Comparison of ENCODE assay signal across 8 mouse cellular contexts in the genomic region with DNA sequence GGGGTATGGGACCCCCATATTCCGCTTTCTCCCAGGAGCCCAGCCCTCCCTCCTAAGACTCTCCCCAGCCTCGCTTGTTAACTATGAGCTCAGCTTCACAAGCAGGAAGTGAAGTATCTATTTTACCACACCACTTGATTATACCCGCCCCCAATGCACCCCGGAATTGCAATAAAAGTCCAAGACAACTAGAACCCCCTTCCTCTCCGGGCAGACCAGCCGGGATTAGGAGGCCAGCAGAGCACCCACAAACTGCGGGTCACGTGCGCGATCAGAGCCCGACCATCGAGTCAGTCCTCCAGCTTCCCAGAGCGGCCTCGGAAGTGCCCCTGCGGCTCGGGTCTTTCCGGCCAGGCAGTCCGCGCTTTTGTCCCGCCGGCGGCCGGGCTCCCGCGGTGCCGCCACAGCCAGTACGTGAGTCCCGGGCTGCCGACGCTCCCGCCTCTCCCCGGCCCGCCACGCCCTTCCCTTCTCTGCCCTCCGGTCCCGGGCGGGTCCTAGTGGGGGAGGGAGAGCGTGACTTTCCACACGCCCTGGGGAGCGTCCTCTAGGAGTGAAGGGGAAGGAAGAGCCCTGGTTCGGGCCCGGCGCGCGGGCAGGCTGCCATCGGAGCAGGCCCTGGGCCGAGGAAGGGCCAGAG. TPM values are rescaled to one million over a fixed set of nuclear protein-coding genes. Genes with fewer than 3 reads are reported as not detected.
DNase-seq lines count a peak whose midpoint lies in the region; ATAC-seq and TF ChIP-seq lines count a peak whose summit lies in the region.

A gene (plus strand): TSS at position 164 of the 640 bp plus-strand sequence.

- H3K27me3 ChIP-seq in hindbrain, postnatal 0 days (ENCODE audit: insufficient read depth, low read length), result no peaks in the 10 kb centered on the region

- ATAC-seq in hindbrain, postnatal 0 days, result peak; percentile 94
- ATAC-seq in megakaryocyte, adult 5-6 weeks (ENCODE audit: poor library complexity, severe bottlenecking), result peak; percentile 82

- peaks cover 11% of the 10 kb centered on the region for H3K4me1 ChIP-seq in hindbrain, postnatal 0 days (ENCODE audit: insufficient read depth, low read length)

- DNase-seq in T-cell, adult 2 months (ENCODE audit: low spot score), result peak; percentile 90
- DNase-seq in cerebellum, postnatal 36 days, result peak; percentile 95 to 97
- peak; percentile 95 for DNase-seq in gastrocnemius, adult 18-20 months (ENCODE audit: low spot score)
- DNase-seq in hindbrain, postnatal 0 days (ENCODE audit: low spot score), result peak; percentile 97
- DNase-seq in left cerebral cortex, adult 2 months (ENCODE audit: extremely low spot score in 1 of 2, low spot score in 2 of 2), result peak; percentile 92 to 95
- peak; percentile 94 to 96 for DNase-seq in right cerebral cortex, adult 2 months (ENCODE audit: low spot score in 2 of 2)
- peak; percentile 94 for DNase-seq in urinary bladder, postnatal 14 days (ENCODE audit: low spot score)

- no peak for TF ChIP-seq CTCF in hindbrain, postnatal 0 days (IDR thresholded peaks at IDR 0.05; ENCODE audit: low read depth)
- TF ChIP-seq CTCF in left cerebral cortex, adult 2 months (IDR thresholded peaks at IDR 0.05), result no peak

- peak within 1 kb of the TSS; percentile 92 for H3K4me3 ChIP-seq in hindbrain, postnatal 0 days (ENCODE audit: low read length)
- peak within 1 kb of the TSS; percentile 99 for H3K4me3 ChIP-seq in left cerebral cortex, adult 2 months

- no peaks in the 10 kb centered on the region for H3K36me3 ChIP-seq in hindbrain, postnatal 0 days (ENCODE audit: insufficient read depth, low read length)

- H3K9ac ChIP-seq in hindbrain, postnatal 0 days (replicated peaks; ENCODE audit: low read length), result peak within 1 kb of the TSS; percentile 97

- no peaks in the 10 kb centered on the region for H3K9me3 ChIP-seq in hindbrain, postnatal 0 days (ENCODE audit: low read length)

- intact Hi-C loops in left cerebral cortex, adult 2 months (cut with DNase I), result loop anchor here (1.0 to 5.0 kb wide), 3 partner anchors 40 to 386 kb away; a partner anchor contains a TSS

- peak within 1 kb of the TSS; percentile 88 for H3K4me2 ChIP-seq in hindbrain, postnatal 0 days (ENCODE audit: low read depth, low read length)

- under 1% methylated on average over 37 of the region's 47 CpGs for WGBS in hindbrain, postnatal 0 days

- H3K27ac ChIP-seq in hindbrain, postnatal 0 days, result peak within 1 kb of the TSS; percentile 97
- peak within 1 kb of the TSS; percentile 98 for H3K27ac ChIP-seq in left cerebral cortex, adult 2 months

RNA-seq across cellular contexts. Expression of the gene that starts here (rescaled TPM):
- total RNA-seq in gastrocnemius, adult 18-20 months (2021), result 10 to 100 TPM; 27.4 to 28.3 TPM
- total RNA-seq in hindbrain, postnatal 0 days (2014; rRNA removed), result 20.2 and 25.0 TPM in 2 replicates
- 25.7 and 25.8 TPM in 2 replicates for polyA plus RNA-seq in hindbrain, postnatal 0 days (2015; fragmentation: Nextera tagmentation; extraction: Ambion mirVana)
- 10 to 100 TPM; 53.1 to 58.1 TPM for total RNA-seq in left cerebral cortex, adult 2 months (2021)
- 46.3 and 59.7 TPM in 2 replicates for total RNA-seq in megakaryocyte, adult 5-6 weeks (2015)
- total RNA-seq in megakaryocyte, adult 5-6 weeks (2017), result 59.0 and 80.3 TPM in 2 replicates

Comparison
In these comparisons a context has a peak if more than half of its experiments do, and no peak if none do; other contexts are left out.
1. Peak in every context shown above with its lines: DNase-seq, ATAC-seq, H3K4me3 ChIP-seq and H3K27ac ChIP-seq.